Mouse (Mus musculus) thymus, postnatal 10 days (tissue): ENCODE results near the gene Olfr910.

Experiments used
- DNase-seq, 2 experiments: peaks; one replicate each; pipeline ENCODE4 v3.0.0; 2021; ENCODE audit warnings: low spot score in 2 of 2

The Olfr910 gene

GRCm38 (mm10) chr9:38537549-38537948 lies at the start of gene Olfr910:
Gene Olfr910 (plus strand): TSS chr9:38537849.
- DNase-seq, result no peak

DNA sequence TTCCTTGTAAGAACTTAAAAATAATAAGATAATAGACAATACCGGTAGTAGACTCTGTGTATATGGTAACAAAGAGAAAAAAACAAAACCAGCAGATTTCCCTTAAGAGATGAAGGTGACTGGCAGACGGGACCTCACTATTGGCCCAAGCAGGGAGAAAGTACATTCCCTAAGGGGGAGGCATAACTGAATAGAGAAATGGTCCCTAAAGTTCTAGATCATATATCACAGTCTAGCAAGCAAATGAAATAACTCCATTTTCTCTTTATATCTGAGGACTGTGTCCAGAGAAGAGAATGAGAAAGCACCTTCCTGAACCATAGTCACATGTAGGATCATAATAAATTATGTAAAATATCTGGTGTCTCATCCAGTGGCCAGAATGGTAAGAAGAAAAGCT lies 42.1 kb upstream of the Olfr910 start, which contains the start of gene Olfr907:
Gene Olfr907 (plus strand): TSS at position 301 of the 400 bp plus-strand sequence.
- DNase-seq, result no peak

GRCm38 (mm10) chr9:38512353-38512752 lies 25.3 kb upstream of the Olfr910 start:
- no peak for DNase-seq

- DNase-seq, result no peak
These were observed 16.4 kb upstream of the Olfr910 start, which contains the start of gene Olfr911-ps1 for GRCm38 (mm10) chr9:38521280-38521679. Gene Olfr911-ps1 (plus strand): TSS chr9:38521580.

GRCm38 (mm10) chr9:38579878-38580277 lies 42.2 kb downstream of the Olfr910 start, which contains the start of gene Olfr912:
Gene Olfr912 (plus strand): TSS chr9:38580178.
- no peak for DNase-seq
